ENCODE assay signal across 15 mouse cellular contexts in genomic region chr2:150645225-150645624, GRCm38 (mm10). TPM values are rescaled to one million over a fixed set of nuclear protein-coding genes. Genes with fewer than 3 reads are reported as not detected.
DNase-seq lines count a peak whose midpoint lies in the region; ATAC-seq lines count a peak whose summit lies in the region.
"Had no signal": no experiment of that assay in that cellular context is flagged by ENCODE, and none has a peak within 500 bp of the region (broad histone marks: within the 10 kb centered on the region; RNA-seq: fewer than 3 reads in every experiment).

No protein-coding gene starts in this region.

- H3K27me3 ChIP-seq in forebrain, embryonic 11.5 days (ENCODE audit: control insufficient read depth, insufficient read depth, low read length) = no peaks in the 10 kb centered on the region
- H3K27me3 ChIP-seq in midbrain, embryonic 16.5 days (ENCODE audit: control insufficient read depth, insufficient read depth, low read depth, low read length) = no peaks in the 10 kb centered on the region
- H3K27me3 ChIP-seq: heart, embryonic 12.5 days had no signal

- WGBS in forebrain, embryonic 11.5 days = 92% methylated on average over 4 of the region's 4 CpGs
- WGBS in midbrain, embryonic 16.5 days = 97% methylated on average over 4 of the region's 4 CpGs

- H3K4me2 ChIP-seq in forebrain, embryonic 11.5 days (ENCODE audit: low read depth, low read length, severe bottlenecking) = no peak overlapping the region
- no peak overlapping the region for H3K4me2 ChIP-seq in midbrain, embryonic 16.5 days (ENCODE audit: low read length)
- H3K4me2 ChIP-seq: heart, embryonic 12.5 days; lung, embryonic 14.5 days had no signal

- DNase-seq in adrenal gland, adult 2 months = peak; percentile 55
- no peak for DNase-seq in adrenal gland, postnatal 25 days
- no peak for DNase-seq in forebrain, embryonic 11.5 days (ENCODE audit: low spot score)
- DNase-seq in induced T-regulatory cell, adult 2 months (ENCODE audit: low read depth) = peak; percentile 27
- no peak for DNase-seq in right cerebral cortex, adult 18-20 months
- DNase-seq in kidney, adult 8-10 months = no peak
- DNase-seq in layer of hippocampus, postnatal 10 days (ENCODE audit: low spot score in 2 of 2) = no peak
- DNase-seq: cerebellum, adult 2 months; kidney, adult 9 months; lung, embryonic 14.5 days had no signal

- no peak for ATAC-seq in forebrain, embryonic 11.5 days (replicated peaks; ENCODE audit: low FRiP score)
- no peak for ATAC-seq in midbrain, embryonic 16.5 days

- peak overlapping the region; percentile 96 for H3K27ac ChIP-seq in forebrain, embryonic 11.5 days (ENCODE audit: low read depth, low read length)
- peak overlapping the region; percentile 82 for H3K27ac ChIP-seq in midbrain, embryonic 16.5 days (ENCODE audit: low read length)

- H3K9ac ChIP-seq in forebrain, embryonic 11.5 days (ENCODE audit: low read length) = no peak overlapping the region
- no peak overlapping the region for H3K9ac ChIP-seq in midbrain, embryonic 16.5 days (ENCODE audit: low read depth, low read length)
- H3K9ac ChIP-seq: heart, embryonic 12.5 days; lung, embryonic 14.5 days had no signal

- H3K4me1 ChIP-seq in forebrain, embryonic 11.5 days (replicated peaks; ENCODE audit: control insufficient read depth, insufficient read depth, low read length) = peaks cover 19% of the 10 kb centered on the region
- H3K4me1 ChIP-seq in midbrain, embryonic 16.5 days (ENCODE audit: control insufficient read depth, insufficient read depth, low read length) = peaks cover 6% of the 10 kb centered on the region; the same call in 1 of the 2 replicates

- H3K4me3 ChIP-seq in forebrain, embryonic 11.5 days (ENCODE audit: low read depth, low read length) = no peak overlapping the region
- no peak overlapping the region for H3K4me3 ChIP-seq in midbrain, embryonic 16.5 days (ENCODE audit: low read depth, low read length)
- H3K4me3 ChIP-seq: heart, embryonic 12.5 days; myocyte had no signal

- no peaks in the 10 kb centered on the region for H3K9me3 ChIP-seq in forebrain, embryonic 11.5 days (ENCODE audit: control insufficient read depth, low read length)
- H3K9me3 ChIP-seq in midbrain, embryonic 16.5 days (replicated peaks; ENCODE audit: control insufficient read depth, low read length, poor library complexity, severe bottlenecking) = no peaks in the 10 kb centered on the region
- H3K9me3 ChIP-seq: G1E; heart, embryonic 12.5 days had no signal

- H3K36me3 ChIP-seq in forebrain, embryonic 11.5 days (ENCODE audit: control insufficient read depth, insufficient read depth, low read length) = no peaks in the 10 kb centered on the region
- H3K36me3 ChIP-seq in midbrain, embryonic 16.5 days (ENCODE audit: control insufficient read depth, insufficient read depth, low read length) = no peaks in the 10 kb centered on the region
- H3K36me3 ChIP-seq: heart, embryonic 12.5 days had no signal

RNA-seq across cellular contexts. Expression of gene Acss1, which starts 23.1 kb away (rescaled TPM):
- total RNA-seq in adrenal gland, adult 2 months (2021) = 10 to 100 TPM; 23.5 to 38.3 TPM
- 30.3 and 49.8 TPM in 2 replicates for polyA plus RNA-seq in adrenal gland, adult 2 months (2012; rRNA removed)
- total RNA-seq in adrenal gland, postnatal 25 days (2021) = 17.3 and 23.4 TPM in 2 replicates
- polyA plus RNA-seq in forebrain, embryonic 11.5 days (2014; fragmentation: Nextera tagmentation; extraction: Ambion mirVana) = 46.6 and 46.8 TPM in 2 replicates
- polyA plus RNA-seq in midbrain, embryonic 16.5 days (2015; fragmentation: Nextera tagmentation; extraction: Ambion mirVana) = 15.6 and 20.5 TPM in 2 replicates
- 10 to 100 TPM; 19.5 to 21.9 TPM for total RNA-seq in layer of hippocampus, postnatal 10 days (2021)
- polyA plus RNA-seq: myocyte had no signal

RNA-seq across cellular contexts. Expression of gene Apmap, which starts 36.9 kb away (rescaled TPM):
- total RNA-seq in adrenal gland, adult 2 months (2021) = 100 to 1,000 TPM; 113 to 195 TPM
- 45.3 and 46.1 TPM in 2 replicates for polyA plus RNA-seq in adrenal gland, adult 2 months (2012; rRNA removed)
- 115 and 122 TPM in 2 replicates for total RNA-seq in adrenal gland, postnatal 25 days (2021)
- 38.4 and 38.9 TPM in 2 replicates for polyA plus RNA-seq in forebrain, embryonic 11.5 days (2014; fragmentation: Nextera tagmentation; extraction: Ambion mirVana)
- polyA plus RNA-seq in midbrain, embryonic 16.5 days (2015; fragmentation: Nextera tagmentation; extraction: Ambion mirVana) = 37.3 and 38.3 TPM in 2 replicates
- total RNA-seq in layer of hippocampus, postnatal 10 days (2021) = 10 to 100 TPM; 48.9 to 53.0 TPM

RNA-seq across cellular contexts. Expression of gene Vsx1, which starts 43.9 kb away (rescaled TPM):
- total RNA-seq in adrenal gland, adult 2 months (2021) = not detected
- not detected in 2 replicates for polyA plus RNA-seq in adrenal gland, adult 2 months (2012; rRNA removed)
- not detected in 2 replicates for total RNA-seq in adrenal gland, postnatal 25 days (2021)
- 0.08 TPM in 1 of 2 replicates, not detected in the other for polyA plus RNA-seq in forebrain, embryonic 11.5 days (2014; fragmentation: Nextera tagmentation; extraction: Ambion mirVana)
- polyA plus RNA-seq in midbrain, embryonic 16.5 days (2015; fragmentation: Nextera tagmentation; extraction: Ambion mirVana) = 0.06 and 0.07 TPM in 2 replicates
- total RNA-seq in layer of hippocampus, postnatal 10 days (2021) = under 1 TPM; 0.09 to 0.30 TPM
- polyA plus RNA-seq: cerebellum, adult 2 months; embryonic facial prominence, embryonic 11.5 days; G1E; heart, embryonic 12.5 days; lung, embryonic 14.5 days; myocyte had no signal

Comparison
In these comparisons a context has a peak if more than half of its experiments do, and no peak if none do; other contexts are left out.
1. DNase-seq: peak in adrenal gland, adult 2 months (single experiment) and induced T-regulatory cell, adult 2 months (single experiment); none in adrenal gland, postnatal 25 days (single experiment), forebrain, embryonic 11.5 days (single experiment), right cerebral cortex, adult 18-20 months (single experiment), kidney, adult 8-10 months (0 of 2) and layer of hippocampus, postnatal 10 days (0 of 2).